Mouse (Mus musculus): ENCODE measurements around the gene Esrra. TPM values are rescaled to one million over a fixed set of nuclear protein-coding genes. Genes with fewer than 3 reads are reported as not detected.
"Not testable (repeated sequence)": the region's sequence is repeated elsewhere in the genome, so short reads cannot be mapped to it uniquely, and the experiment has no call there.

Esrra gene
- total RNA-seq, 2 experiments from 2014 or later: 76.5 to 93.1 TPM

- DNase-seq (ENCODE audit: low spot score): no peak
These were observed 16.0 kb downstream of the Esrra start for GRCm38 (mm10) chr19:6905498-6906159.

- no peak for DNase-seq (ENCODE audit: low spot score)
These were observed 16.8 kb downstream of the Esrra start for GRCm38 (mm10) chr19:6904846-6905245.

DNA sequence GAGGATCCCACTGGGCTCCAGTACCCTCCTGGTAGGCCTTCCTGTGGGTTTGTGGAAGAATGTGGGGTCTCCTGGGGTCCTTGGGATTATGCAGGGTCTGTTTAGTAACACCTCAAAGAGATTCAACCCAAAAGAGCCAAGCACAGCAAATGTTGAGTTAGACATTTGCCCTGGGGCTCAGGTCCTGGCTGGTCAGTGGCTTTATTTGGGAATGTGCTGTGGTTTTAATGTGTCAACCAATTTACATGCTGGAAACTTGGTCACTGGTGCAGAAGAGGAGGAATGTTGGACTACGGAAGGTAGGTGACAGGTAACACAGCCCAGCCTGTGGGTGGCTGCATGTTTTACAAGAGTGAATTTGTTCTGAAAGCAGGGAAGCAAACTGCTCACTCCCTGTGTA, 18.6 kb downstream of the Esrra start:
- DNase-seq (ENCODE audit: low spot score): no peak

DNA sequence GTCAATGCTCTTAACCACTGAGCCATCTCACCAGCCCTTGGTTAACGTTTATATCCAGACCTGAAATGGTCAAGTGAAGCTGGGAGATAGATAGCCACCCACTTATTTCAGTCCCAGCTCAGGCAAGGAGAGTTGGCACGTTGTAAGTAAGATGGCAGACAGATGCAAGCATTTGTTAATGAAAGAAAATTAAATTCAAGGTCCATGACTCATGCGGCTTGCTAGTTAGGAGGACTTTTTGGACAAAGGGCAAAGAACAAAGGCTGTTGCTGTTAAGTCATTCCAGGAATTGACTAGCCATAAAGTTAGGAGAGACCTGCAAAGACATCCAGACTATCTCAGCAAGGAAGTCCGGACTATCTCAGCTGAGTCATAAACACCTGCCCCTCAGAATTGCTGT, 22.0 kb downstream of the Esrra start:
- no peak for DNase-seq (ENCODE audit: low spot score)

GRCm38 (mm10) chr19:6895608-6896305, 25.9 kb downstream of the Esrra start:
- DNase-seq (ENCODE audit: low spot score): not testable (repeated sequence)

GRCm38 (mm10) chr19:6893731-6894451, 27.7 kb downstream of the Esrra start:
- no peak for DNase-seq (ENCODE audit: low spot score)

DNA sequence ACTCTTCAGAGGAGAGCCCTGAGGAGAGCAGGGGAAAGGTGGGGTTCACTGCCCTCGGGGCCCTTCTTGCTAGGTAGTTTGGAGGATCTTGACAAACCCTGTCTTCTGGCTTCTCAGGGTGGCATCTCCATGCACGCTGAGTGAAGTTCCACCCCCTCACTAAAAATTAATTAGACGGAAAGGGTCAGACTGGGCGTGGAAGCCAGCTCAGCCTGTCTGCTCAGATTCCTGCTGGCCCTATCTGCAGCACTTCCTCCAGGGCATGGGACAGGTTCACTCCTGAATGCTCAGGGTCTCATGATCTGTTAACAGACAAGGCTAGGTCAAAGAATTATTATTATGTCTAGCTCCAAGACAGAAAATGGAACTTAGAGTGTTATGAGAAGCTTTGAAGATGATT, 29.1 kb downstream of the Esrra start:
- no peak for DNase-seq (ENCODE audit: low spot score)

DNA sequence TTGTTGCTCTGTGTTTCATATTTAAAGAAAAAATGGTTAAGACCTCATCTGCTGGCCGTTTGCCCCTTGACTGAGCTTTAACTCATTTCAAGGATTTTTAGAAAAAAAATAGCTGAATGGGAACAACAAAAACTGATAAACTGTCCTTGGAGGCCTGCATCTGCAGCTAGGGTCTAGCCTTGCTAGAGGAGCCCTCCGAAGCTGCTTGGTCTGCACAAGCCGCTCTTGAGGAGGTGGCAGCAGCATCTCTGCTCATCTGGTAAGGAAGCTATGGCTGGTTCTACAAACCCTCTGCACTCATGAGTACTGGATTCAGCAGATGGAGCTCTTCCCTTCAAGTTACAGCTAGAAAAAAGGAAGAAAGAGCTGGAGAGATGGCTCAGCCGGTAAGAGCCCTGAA, 43.6 kb downstream of the Esrra start:
- DNase-seq (ENCODE audit: low spot score): no peak

DNA sequence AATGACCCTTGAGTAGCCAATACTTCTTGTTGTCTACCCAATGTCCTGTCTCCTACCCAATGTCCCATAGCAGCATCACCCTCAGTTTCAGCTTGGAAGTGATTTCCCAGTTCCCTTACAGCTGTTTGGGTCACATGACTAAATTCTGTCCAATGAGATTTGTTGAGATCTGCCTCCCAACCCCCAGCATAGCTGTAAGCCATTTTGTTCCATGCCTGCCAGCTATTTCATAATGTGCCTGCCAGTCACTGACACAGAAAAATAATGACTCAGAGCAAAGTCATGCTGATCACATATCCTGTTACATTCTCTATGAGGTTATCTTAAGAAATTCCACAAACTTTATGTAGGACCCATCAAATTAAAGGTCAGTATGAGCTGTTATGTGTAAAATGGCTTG, 44.8 kb downstream of the Esrra start:
- DNase-seq (ENCODE audit: low spot score): no peak

- no peak for DNase-seq (ENCODE audit: low spot score)
These were observed 45.8 kb downstream of the Esrra start for GRCm38 (mm10) chr19:6875834-6876233.

GRCm38 (mm10) chr19:6874257-6874656, 47.4 kb downstream of the Esrra start:
- DNase-seq (ENCODE audit: low spot score): no peak

GRCm38 (mm10) chr19:6872701-6873100, 48.9 kb downstream of the Esrra start:
- DNase-seq (ENCODE audit: low spot score): no peak

DNA sequence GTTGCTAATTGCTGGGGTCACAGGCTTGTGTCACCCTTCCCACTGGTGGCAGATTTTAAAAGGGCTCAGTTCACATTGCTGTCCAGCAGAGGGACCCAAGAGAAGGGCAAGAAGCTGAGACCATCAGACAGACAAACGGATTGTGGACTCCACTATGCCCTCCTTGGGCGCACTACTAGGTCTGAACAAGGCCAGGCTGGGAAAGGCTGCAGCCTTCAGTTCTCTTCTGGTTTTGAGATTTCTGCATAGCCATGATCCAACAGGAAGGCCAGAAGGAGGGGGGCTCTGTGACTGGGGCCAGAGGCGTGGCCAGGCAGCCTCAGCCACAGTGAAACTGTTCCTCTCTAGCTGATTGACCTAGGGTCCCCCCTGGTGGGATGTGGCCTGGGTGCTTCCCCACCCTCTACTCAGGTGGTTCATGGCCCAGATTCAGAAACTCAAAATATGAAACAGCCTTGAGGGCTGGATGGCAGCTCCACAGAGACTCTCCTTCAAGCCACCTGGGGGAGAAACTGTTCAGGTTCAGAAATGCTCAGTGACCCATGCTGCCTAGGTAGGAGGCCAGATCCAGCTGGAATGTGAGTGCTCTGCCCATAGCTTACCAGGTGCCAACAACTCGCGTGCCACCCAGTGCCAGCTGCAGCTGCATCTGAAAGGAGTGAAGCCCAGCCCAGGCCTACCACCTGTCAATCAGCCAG, 49.9 kb downstream of the Esrra start:
- no peak for DNase-seq (ENCODE audit: low spot score)

GRCm38 (mm10) chr19:6869355-6869754, 52.3 kb downstream of the Esrra start:
- peak; percentile 54 for DNase-seq (ENCODE audit: low spot score)

DNA sequence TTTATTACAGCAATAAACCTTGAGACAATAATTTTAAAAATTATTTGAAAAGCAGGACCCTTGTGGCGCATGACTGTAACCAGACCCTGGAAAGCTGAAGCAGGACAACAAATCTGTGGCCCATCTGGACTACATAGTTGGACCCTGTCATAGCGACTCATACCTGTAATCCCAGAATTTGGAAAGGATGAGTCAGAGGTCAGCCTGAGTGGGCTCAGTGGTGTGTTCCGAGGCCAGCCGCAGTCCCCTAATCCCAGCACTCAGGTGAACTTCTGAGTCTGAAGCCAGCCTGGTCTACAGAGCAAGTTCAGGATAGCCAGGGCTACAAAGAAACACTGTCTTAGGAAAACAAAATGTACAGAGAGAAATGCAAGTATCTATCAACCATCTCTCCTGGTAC, 60.2 kb downstream of the Esrra start:
- DNase-seq (ENCODE audit: low spot score): no peak

Small RNAs within 50 kb of the gene (microRNA-seq; reads per million reads assigned to microRNA genes)
- gene Mir6990: 1.0 reads per million

Other genes with a start within 250 kb of the Esrra start
- 10 to 100 TPM in 1 of 2 experiments, 1 to 10 TPM in 1; 9.1 to 10.6 TPM for gene Rps6ka4, start 81.2 kb downstream of the Esrra start, total RNA-seq (2021)
- under 1 TPM; 0.46 to 0.74 TPM for gene Ccdc88b, start 63.6 kb downstream of the Esrra start, total RNA-seq (2021)
- gene Trmt112, start 12.1 kb downstream of the Esrra start, total RNA-seq (2021): 10 to 100 TPM; 43.9 to 44.7 TPM
- gene Prdx5, start 11.7 kb downstream of the Esrra start, total RNA-seq (2021): 100 to 1,000 TPM; 219 to 239 TPM
- gene Catsperz, start 3.6 kb upstream of the Esrra start, total RNA-seq (2021): not detected
- not detected for gene Kcnk4, start 12.7 kb upstream of the Esrra start, total RNA-seq (2021)
- gene Bad, start 20.0 kb upstream of the Esrra start, total RNA-seq (2021): 10 to 100 TPM in 1 of 2 experiments, 1 to 10 TPM in 1; 9.7 to 12.2 TPM
- gene Gpr137, start 20.7 kb upstream of the Esrra start, total RNA-seq (2021): 10 to 100 TPM; 10.0 to 10.4 TPM
- gene Ppp1r14b, start 53.2 kb upstream of the Esrra start, total RNA-seq (2021): 100 to 1,000 TPM; 117 to 145 TPM
- 10 to 100 TPM; 10.2 to 11.3 TPM for gene Plcb3, start 54.7 kb upstream of the Esrra start, total RNA-seq (2021)
- 10 to 100 TPM in 1 of 2 experiments, 1 to 10 TPM in 1; 8.2 to 13.1 TPM for gene Fkbp2, start 58.7 kb upstream of the Esrra start, total RNA-seq (2021)
- 100 to 1,000 TPM; 181 to 206 TPM for gene Vegfb, start 65.8 kb upstream of the Esrra start, total RNA-seq (2021)
- 10 to 100 TPM; 33.9 to 38.4 TPM for gene Dnajc4, start 70.8 kb upstream of the Esrra start, total RNA-seq (2021)
- gene Nudt22, start 74.3 kb upstream of the Esrra start, total RNA-seq (2021): 10 to 100 TPM; 12.0 to 13.7 TPM
- 10 to 100 TPM; 24.4 to 26.4 TPM for gene Trpt1, start 74.3 kb upstream of the Esrra start, total RNA-seq (2021)
- under 1 TPM; 0.64 to 0.93 TPM for gene Fermt3, start 97.7 kb upstream of the Esrra start, total RNA-seq (2021)
- gene Stip1, start 118.2 kb upstream of the Esrra start, total RNA-seq (2021): 10 to 100 TPM; 89.7 to 98.5 TPM
- 100 to 1,000 TPM; 276 to 311 TPM for gene Macrod1, start 135.0 kb upstream of the Esrra start, total RNA-seq (2021)
- 1 to 10 TPM; 1.1 to 1.9 TPM for gene Flrt1, start 183.9 kb upstream of the Esrra start, total RNA-seq (2021)

All from gastrocnemius, adult 18-20 months (tissue).